Mouse (Mus musculus): ENCODE data around the gene Hsd11b2.

The Hsd11b2 gene

DNA sequence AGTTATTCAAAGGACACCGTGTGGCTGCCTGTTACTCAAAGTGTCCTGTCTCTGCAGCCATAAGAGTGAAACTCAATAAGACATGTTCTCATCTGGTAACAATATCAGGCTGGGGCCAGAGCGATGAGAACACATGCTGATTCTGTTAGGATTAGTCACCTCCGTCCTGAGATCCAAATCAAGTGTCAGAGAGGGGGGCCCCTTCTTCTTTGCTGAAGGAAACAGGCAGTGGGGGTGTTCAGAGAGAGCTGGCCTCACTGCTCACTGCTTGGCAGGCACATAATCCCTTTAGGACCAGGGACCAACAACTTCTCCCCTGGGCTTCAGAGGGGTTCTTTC lies 34.6 kb upstream of the Hsd11b2 start:
- DNase-seq (ENCODE audit: low spot score in 2 of 2) = no peak

DNA sequence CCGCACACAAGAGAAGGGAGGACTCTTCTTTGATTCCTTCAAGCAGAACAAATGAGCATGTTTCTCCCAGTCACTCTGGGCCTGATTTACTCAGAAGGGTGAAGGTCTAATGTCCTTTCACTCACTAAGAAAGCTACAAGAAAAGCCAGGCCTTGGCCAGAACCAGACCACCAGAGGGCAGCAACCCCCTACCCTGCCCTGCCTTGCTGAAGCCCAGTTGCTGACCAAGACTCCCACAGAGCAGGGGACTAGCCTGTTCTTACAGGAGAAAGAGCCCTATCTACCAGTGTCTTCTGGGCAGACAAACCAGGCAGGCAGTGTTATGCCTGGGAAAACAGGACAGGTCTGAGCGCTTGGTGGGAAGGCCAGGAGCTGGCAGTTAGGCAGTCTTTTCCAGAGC lies 34.2 kb upstream of the Hsd11b2 start:
- peak in 1 of 2 experiments; percentile 19 for DNase-seq (ENCODE audit: low spot score in 2 of 2)

DNA sequence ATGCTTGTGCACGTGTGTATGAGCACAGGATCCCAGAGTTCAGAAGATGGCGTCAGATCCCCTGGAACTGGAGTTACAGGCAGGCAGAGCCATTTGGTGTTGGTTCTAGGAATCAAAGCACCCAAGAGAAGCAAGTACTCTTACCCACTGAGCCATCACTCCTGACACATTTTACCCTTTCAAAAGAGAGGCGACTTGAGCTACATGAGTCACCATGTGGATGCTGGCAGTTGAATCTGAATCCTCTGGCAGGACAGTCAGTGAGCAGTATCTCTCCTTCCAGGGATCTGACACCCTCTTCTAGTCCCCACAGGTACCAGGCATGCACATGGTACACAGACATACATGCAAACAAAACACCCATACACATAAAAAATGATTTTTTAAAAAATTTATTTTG lies 30.5 kb upstream of the Hsd11b2 start:
- DNase-seq (ENCODE audit: low spot score in 2 of 2) = no peak

DNA sequence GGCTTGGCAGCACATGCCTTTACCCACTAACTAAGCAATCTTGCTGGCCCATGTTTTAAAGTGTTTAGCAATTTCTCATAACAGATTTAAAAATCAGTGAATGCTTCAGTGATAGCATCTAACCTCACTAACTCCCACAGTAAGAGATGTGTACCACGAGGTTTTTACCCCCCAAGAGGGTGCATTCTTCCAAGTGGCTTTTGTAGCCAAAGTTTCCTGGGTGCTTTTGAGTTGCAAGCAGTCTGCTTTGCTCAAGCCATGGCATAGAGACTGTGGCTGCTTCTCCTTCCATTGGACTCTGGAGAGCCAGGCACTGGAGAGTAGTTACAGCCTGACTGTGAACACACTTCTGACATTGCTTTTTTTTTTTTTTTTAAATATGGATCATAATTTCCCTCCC lies 29.3 kb upstream of the Hsd11b2 start:
- DNase-seq (ENCODE audit: low spot score in 2 of 2) = no peak

DNA sequence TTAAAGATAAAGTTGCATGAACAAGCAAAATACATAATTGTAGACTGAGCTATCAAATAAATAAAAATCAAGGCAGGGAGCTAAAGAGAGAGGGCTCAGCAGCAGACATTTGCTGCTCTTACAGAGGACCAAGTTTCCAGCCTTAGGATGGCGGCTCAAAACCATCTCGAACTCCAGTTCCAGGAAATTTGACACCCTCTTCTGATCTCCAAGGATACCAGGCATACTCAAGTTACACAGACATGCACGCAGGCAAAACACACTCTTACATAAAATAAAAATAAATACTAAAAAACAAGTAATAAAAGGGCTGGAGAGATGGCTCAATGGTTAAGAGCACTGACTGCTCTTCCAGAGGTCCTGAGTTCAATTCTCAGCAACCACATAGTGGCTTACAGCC lies 25.1 kb upstream of the Hsd11b2 start:
- DNase-seq (ENCODE audit: low spot score in 2 of 2) = no peak

DNA sequence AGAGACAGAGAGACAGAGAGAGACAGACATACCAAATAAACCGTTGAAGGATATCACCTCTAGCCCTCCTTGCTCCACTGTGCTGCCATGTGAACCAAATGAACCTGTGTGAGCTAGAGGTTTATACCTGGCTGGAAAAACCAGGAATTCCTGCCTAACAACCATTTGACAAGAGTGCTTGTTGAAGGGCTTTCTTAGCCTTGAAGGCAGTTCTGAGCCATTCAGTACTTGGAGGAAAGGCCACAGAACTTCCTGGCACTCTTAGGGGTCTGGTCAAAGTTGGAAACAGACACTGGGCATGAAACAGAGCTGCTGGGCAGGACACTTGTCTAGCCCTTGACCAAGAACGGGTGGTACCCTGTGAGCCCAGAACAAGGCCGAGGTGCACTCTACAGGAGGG lies 24.0 kb upstream of the Hsd11b2 start:
- DNase-seq (ENCODE audit: low spot score in 2 of 2) = no peak

DNA sequence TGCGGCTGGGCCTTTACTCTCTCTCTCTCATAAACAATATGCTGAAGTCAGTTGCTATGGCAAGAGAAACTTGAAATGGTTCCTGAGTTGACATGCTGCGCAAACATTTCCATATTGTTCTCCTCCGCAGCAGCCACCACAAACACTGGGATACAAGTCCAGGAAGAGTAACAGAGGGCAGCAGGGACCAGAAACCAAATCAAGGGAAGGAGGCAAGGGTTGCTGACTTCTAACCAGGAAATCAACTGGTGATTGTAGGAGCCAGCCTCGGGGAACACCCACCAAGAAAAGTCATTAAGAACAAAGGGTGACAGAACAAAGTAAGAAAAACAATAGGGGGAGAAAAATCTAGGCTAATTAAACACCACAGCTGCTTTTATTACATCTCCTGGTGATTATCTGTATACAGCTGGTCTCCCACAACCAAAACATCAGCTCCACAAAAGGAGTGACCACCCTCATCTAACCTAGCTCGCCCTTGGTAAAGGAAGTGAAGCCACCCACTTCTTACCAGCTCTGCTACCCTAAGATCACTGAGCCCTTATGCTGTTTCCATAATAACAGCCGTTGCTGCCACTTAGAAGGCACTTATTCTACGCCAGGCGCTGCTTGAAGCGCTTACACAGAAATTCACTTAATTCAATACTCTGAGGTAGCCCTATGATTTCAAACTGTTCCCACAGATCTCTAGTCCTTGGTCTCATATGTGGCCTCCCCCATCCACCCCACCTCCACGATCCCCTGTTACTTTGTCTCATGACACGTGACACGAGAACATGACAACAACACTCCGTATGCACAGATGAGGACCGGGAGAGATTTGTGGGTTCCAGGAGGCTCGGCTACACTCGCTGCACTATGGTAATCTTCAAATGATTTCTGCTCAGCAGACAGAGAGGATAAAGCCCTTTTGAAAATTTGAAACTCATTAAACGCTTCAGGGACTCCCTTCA lies 22.9 kb upstream of the Hsd11b2 start:
- DNase-seq (ENCODE audit: low spot score in 2 of 2) = no peak

DNA sequence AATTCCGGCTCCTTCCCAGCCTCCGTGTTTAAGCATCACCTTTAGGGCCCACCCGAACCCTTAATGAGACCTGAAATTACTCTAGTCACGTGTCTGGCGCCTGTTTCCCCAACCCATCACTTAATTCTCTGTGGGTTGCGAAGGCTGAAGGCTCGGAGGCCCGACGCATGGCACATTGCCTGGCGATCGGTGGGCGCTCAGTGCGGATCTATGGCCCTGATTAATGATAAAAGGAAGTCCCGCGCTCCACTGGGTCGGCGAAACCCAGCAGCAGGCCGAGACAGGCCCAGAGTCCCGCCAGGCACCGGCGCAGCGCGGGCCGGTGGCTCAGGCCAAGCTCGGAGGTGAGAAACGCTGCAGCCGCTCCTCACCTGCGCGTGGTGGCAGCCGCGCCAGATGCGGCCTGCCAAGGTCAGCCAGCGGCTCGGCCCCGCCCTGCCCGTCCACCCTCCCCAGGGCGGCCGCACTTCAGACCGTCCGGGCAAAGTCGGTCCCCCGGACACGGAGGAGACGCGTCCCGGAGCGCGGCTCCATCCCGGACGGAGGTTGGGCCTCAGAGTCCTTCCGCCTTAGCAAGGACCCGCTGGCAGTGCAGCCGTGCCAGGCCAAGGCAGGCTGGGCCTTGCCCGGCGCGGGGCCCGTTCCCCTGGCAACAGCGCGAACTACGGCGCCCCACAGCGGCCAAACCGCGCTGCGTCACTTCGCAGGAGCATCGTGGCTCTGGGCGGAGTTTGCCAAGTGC lies 21.9 kb upstream of the Hsd11b2 start, which contains the start of gene Zdhhc1:
Gene Zdhhc1 (minus strand): TSS at position 464 of the 742 bp plus-strand sequence.
- DNase-seq (ENCODE audit: low spot score in 2 of 2) = peak; percentile 67 to 74

DNA sequence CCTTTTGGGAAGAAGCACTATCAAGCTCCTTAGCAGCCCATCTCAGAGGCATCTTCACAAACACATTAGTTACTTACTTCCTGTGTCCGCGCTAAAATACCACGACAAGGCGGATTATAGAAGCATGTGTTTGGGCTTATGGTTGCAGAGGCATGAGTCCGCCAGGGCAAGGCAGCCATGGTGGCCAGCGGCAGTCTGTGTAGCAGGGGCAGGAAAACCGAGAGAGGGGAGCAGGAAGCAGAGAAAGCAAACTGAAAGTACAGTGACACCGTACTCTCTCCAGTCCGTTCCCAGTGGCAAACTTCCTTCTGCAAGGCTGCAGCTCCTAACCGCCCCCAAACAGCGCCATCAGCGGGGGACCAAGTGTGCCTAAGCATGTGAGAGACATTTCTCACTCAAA lies 18.8 kb upstream of the Hsd11b2 start:
- DNase-seq (ENCODE audit: low spot score in 2 of 2) = no peak

DNA sequence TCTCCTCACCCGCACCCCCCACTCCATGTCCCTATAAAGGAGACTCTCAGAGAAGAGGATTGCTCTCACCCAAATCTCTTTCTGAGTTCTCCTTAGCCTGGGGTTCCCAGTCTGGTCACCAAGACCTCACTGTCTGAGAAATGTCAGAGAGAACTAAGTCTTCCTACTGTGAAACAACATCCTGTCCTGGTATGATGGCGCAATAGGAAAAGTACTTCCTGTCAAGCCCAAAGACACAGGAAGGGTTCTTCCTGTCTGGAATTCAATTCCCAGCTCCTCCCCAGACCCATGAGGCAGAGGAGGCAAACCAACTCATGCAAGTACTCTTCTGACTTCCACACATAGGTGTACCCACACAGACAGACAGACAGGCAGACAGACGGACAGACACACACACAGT lies 13.9 kb upstream of the Hsd11b2 start:
- DNase-seq (ENCODE audit: low spot score in 2 of 2) = no peak

DNA sequence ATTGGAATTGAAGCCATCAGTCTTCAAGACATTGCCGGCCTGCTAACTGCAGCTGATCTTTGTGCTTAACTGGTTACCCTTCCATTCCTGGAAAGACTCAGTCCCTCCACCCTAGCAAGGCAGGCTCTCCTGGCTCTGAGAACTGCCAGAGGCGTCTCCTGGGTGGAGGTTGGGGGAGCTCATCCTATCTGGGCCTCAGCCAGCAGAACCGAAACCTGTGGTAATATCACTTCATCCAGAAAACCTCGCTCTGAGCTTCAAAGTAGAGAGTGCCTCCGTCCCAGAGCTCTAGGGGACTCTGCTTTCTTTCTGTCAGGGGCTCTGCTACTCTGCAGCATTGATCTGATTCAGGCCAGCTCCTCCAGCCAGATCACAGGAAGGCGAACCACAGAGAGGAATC lies 11.6 kb upstream of the Hsd11b2 start:
- no peak for DNase-seq (ENCODE audit: low spot score in 2 of 2)

DNA sequence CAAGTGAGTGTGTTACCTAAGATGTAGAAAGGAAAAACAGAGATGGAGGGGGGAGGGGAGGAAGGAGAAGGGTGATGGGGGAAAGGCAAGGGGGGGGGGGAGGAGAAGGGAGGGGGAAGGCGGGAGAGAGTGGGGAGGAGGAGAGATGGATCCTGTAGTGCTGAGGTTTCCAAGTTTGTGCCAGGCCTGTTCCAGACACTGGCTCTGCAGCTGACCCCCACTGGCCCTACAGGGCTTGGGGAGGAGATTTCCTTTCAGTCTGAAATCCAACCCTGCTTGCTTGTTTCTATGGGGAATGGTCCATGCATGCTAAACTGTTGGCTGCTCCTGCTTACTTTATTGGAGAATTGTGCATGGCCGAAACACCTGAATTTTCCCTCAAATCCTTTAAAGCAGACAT lies 9.8 kb upstream of the Hsd11b2 start:
- no peak for DNase-seq (ENCODE audit: low spot score in 2 of 2)

DNA sequence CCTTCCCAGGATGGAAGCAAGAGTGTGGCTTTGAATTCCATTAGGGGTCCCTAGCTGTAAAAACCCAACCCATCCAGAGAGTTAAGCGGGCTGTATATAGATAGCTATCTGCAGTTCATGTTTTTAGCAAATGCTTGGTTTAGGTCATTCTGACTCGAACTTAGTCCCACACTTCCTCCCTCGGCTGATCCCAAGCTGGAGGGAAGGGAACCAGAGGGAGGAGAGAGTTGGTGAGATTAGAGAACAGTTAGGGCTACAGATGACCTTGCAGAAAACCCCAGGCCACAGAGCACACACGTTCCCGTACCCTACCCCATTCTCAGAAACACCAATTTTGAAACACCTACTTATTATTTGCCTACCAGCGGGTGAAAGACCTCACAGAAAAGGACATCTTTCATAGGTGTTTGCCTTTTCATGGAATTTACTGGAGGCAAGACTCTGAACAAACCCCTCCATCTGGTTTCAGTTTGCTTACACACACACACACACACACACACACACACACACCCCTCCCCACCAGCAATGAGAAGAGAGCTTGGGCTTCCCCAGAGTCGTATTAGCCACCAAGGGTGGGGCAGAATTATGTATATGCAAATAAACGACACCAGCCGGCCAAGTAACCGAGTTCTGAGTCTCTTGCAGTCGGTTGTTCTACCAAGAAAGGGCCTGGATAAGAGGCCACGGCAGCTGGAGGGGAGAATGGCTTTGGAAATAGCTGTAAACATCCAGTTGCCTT lies 8.4 kb upstream of the Hsd11b2 start:
- DNase-seq (ENCODE audit: low spot score in 2 of 2) = no peak

DNA sequence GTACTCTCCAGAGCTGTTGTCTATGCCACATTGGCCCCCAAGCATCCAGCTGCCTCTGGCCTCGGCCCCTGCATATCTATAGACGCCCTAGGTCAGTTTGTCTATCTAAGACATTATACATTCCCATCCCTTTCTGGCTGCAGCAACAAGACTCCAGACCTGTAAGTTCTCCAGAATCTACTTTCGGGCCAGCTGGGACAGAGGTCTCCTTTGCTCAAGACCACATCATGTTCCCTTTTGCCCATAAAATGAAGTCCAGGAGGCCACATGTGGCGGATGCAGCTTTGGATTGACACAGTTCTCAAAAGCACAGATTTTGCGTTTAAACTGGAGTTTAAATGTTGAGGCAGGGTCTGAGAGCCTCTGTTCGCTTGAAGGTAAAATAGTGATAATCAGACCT lies 4.4 kb upstream of the Hsd11b2 start:
- DNase-seq (ENCODE audit: low spot score in 2 of 2) = no peak

DNA sequence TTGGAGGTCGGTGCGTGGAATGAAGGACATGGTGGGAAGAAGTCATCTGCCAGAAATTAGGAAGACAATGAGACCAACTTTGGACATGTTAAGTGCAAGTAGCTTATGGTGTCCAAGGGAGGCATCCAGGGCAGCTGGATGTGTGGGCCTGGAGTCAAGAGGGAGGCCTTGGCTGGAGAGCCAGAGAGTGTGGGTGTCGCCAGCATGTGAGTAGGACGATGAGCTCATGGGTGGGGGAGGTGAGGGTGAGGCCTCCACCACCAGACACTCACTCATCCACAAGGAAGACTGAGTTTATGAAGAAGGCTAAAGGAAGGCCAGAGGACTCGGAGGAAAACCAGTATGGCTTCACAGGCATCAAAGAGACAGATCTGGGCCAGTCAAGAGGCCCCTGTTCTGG lies 3.9 kb upstream of the Hsd11b2 start:
- no peak for DNase-seq (ENCODE audit: low spot score in 2 of 2)

DNA sequence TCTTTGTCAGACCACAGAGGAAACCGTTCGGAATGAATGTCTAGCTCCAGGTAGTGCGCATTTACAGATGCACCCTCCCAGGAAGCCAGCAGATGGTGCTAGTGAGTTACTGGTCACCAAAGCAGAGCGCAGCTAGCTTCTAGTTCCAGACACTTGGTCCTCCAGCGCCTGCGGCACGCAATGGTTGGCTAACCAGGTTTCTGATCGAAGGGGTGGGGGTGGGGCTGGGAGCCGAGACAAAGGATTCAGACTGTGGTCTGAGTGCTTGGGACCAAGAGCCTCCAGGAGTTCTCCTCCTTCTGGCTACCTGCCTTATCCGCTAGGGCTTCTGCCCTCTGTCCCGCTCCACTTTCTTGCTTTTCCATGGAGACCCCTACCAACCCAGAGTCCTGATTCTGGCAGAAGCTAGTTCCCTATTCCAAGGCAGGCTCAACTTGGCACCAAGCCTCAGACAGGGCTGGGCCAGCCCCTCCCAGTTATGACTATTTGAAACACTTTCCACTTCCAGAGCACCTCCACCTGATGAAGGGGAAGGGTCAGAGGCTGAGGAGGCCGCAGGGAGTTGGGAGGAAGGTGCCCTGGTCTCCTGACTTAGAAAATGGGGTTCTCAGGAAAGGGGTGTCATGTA lies 2.4 kb upstream of the Hsd11b2 start:
- peak; percentile 50 to 64 for DNase-seq (ENCODE audit: low spot score in 2 of 2)

DNA sequence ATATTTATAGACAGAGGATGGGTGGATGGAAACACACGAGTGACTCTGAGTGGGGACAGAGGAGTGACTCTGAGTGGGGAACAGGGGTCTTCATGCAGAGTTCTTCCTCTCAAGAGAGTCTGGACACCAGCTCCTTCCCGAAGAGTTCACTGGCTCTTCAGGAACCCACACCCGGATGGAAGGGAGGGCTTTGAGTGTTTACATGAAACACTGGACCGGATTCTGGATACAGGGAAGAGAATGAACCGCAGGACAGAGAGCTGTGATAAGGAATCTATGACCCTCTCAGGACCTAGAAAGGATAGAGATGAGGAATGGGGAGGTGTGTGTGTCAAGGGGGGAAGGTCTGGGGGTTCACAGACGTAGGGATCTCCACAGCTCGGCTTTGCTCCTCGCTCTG lies 1.2 kb upstream of the Hsd11b2 start:
- no peak for DNase-seq (ENCODE audit: low spot score in 2 of 2)

DNA sequence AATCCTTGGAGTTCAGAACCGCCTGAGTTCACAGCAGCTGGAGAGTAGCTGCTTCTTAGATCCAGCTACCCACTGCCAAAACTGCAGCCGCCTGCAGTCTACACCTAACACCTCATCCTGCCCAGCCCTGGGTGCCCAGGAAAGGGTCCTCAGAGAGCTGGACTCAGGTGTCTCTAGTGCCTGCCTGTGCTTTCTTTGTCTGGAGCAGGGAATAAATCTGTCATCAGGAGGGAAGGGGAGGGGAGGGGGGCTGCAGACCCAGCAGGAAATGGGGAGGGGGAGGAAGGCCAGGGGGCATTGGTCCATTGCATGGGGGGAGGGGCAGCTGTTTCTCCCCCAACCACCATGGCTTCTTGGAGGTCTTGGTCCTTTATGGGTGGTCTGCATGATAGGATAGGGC lies 1.0 kb downstream of the Hsd11b2 start:
- no peak for DNase-seq (ENCODE audit: low spot score in 2 of 2)

DNA sequence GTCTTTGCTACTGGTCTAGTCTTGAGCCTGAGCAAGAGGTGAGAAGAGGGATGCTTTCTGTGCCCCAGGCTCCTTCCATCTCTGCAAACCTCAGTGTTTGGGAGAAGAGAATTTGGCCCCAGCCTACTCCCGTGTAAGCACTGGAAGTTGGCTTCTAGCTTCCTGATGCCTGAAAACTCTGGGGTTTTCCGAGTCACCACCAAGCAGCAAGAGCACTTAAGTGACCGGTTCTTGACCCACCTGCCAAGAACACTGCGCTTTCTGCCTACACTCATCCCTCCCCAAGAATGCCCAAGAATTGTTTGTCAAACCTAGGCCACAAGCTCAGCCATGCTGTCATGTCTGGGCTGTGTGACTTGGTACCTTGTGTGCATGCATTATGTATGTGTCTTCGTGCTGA lies 2.0 kb downstream of the Hsd11b2 start:
- DNase-seq (ENCODE audit: low spot score in 2 of 2) = no peak

DNA sequence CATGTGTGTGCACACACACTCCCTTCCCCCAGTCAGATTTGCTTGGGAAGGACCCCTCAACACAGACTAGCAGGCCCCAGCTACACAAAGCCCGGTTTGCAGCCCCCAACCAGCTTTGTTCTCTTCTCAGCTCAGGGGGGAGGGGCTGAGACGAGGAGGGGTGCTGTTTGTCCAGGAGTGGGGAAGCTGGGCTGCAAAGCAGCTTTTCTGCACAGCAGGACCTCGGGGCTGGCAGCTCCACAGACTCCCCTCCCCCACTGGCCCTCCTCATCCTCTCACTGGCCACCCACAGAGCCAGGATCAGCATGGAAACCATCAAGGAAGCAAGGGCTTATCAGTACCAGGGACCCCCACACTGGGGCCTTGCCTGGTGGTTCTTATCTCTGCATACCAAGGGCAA lies 2.5 kb downstream of the Hsd11b2 start:
- DNase-seq (ENCODE audit: low spot score in 2 of 2) = no peak

DNA sequence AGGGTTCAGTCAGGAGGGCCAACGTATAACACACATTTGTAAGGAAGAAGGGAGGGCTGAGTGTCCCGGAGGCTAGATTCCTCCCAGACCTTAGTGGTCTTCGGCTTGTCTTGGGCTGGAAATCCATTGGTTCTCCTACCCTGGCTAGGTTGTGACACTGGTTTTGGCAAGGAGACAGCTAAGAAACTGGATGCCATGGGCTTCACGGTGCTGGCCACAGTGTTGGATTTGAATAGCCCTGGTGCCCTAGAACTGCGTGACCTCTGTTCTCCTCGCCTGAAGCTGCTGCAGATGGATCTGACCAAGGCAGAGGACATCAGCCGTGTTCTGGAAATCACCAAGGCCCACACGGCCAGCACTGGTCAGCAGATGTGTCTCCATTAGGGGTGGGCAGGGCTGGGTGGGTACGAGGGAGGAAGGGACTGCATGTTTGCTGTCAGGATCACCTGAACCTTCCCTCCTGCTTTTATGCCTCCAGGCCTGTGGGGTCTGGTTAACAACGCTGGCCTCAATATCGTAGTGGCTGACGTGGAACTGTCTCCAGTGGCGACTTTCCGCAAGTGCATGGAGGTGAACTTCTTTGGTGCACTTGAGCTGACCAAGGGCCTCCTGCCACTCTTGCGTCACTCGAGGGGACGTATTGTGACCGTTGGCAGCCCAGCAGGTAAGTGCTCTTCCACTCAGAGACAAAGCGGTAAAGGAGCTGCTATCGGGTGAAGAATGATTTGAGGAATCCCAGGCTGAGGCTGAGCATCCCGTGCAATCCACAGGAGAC lies 3.6 kb downstream of the Hsd11b2 start:
- DNase-seq (ENCODE audit: low spot score in 2 of 2) = no peak

Measured in spleen, postnatal 36 days (tissue).